Mouse (Mus musculus) liver, embryonic 14.5 days (tissue): Measurements from ENCODE around the gene Bcl3.

ENCODE experiments used
- CTCF ChIP-seq: IDR thresholded peaks from 2 replicates; pipeline ENCODE4 v1.5.1; 2016; ENCODE audit warnings: antibody characterized with exemption, low read depth, control low read depth
- EP300 ChIP-seq: IDR thresholded peaks from 2 replicates; pipeline ENCODE4 v1.6.1; 2016; ENCODE audit warnings: antibody characterized with exemption, low read depth

DNA sequence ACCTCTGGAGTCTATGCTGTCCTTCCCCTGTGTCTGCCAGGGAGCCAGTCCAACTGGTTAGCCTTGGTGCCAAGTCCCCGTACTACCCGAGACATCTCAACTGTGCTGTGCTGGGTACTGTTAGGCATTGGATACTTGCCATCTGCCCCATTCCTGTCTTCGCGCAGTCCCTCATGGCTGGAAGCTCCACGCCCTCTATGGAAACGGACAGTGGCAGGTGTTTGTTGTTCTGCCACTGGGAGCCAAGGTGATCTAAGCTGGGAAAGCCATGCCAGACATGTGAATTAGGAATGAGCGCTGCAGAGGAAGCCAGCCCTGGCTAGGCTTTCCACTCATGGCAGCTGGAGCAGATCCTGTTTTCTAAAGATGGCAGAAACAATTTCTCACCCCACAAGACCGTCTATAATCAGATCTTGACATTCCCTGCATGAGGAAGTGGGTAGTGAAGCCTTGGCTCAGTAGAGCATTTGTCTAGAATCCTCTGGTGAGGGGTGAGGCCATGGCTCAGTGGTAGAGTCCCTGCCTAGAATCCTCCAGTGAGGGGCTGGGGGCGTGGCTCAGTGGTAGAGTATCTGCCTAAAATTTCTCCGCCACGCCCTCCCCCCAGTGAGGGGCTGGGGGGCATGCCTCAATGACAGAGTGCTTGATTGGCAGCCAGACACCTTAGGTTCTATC, 45.4 kb downstream of the Bcl3 start:
- TF ChIP-seq CTCF (no peak), EP300 (no peak)
